Mouse (Mus musculus) left cerebral cortex, adult 8-10 months (tissue): ENCODE data around the gene Cpvl. TPM values are rescaled to one million over a fixed set of nuclear protein-coding genes. Genes with fewer than 3 reads are reported as not detected.
A peak's percentile ranks its signal among the peaks of the same experiment; 100 is the strongest.

Source experiments
- DNase-seq, 2 experiments: peaks; one replicate each; pipeline ENCODE4 v3.0.0; 2022; ENCODE audit warnings: low spot score in 2 of 2
- total RNA-seq, 4 experiments: library from RNA; stranded (reverse); gene quantifications; 2 replicates each; pipeline ENCODE4 v1.2.4; 2022

The Cpvl gene
- total RNA-seq, 4 experiments from 2014 or later, result not detected

DNA sequence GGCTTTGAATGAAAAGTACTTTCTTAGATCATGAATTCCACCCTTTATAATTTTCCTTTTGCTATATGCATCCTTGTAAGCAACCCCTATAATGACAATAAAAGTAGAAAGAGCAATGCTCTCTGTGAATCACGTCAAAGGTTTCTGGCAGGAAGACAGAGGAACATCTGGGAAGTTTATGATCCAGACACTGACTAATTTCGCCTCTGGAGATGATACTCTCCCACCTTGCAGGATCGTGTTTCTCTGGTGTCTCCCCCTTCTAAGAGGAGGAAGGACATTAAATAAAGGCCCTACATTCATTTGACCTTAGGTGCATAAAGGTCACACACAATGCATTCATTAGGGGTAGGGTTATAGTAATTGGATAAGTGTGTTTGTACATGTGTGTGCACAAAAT lies 87.4 kb downstream of the Cpvl start:
- no peak for DNase-seq

- DNase-seq, result peak in 1 of 2 experiments; percentile 62
Observed at GRCm38 (mm10) chr6:53884931-53885330, 93.5 kb downstream of the Cpvl start.

GRCm38 (mm10) chr6:53884496-53884895 lies 94.0 kb downstream of the Cpvl start:
- DNase-seq, result no peak

DNA sequence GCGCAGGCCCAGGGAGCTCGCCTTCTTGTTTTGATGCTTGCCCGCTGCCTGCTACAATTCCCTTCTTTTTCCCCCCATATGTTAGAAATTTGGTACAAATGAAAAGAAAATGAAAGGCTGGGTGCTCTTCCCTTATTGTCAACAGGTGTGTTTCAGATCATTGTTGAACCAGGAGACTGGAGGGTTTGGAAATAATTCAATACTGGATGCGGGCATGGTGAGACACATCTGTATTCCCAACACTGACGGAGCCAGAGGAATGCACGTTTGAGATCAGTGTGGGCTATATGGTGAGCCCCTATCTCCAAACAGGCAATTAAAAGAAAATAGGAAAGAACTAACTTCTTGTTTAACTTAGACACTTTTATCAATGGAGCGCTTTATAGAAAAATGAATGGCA lies 95.1 kb downstream of the Cpvl start:
- DNase-seq, result no peak

DNA sequence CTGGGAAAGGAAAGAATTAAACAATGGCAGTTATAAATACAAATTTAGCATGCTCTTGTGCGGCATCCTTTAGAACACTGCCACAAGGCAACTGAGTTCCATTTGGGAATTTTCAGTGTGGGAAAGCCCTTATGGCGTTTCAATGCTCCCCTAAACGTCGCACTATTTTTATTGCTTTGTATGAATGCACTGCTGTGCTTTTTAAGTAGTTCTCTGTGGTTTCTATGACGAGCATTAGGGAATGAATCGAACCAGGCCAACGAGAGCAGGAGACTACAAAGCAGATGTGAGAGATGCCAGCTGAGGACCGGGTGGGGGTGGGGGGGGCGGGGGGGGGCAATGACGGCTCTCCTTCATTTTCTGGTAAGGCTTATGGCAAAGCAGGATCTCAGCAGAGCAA lies 96.8 kb downstream of the Cpvl start:
- no peak for DNase-seq

DNA sequence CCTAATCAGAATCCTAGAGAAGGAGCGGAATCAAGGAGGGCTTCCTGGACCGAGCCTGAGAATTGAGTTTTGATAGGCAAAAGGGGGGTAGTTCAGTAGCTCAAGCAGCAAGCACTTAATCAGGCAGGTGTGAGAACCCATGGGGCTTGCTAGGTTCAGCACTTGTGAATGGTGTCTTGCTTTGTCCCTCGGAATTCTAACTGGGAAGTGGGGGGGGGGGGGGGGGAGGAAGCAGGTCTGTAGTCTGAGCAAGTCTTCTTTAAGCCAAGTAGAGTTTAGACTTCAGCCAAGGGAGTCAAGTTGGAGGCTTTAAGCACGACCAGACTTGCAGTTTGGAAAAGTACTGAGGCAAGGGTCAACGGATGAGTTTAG lies 97.2 kb downstream of the Cpvl start:
- DNase-seq, result no peak

GRCm38 (mm10) chr6:53880530-53881234 lies 97.8 kb downstream of the Cpvl start:
- peak in 1 of 2 experiments; percentile 12 for DNase-seq

- no peak for DNase-seq
Observed at GRCm38 (mm10) chr6:53879567-53879966, 98.9 kb downstream of the Cpvl start.

GRCm38 (mm10) chr6:53874881-53875429 lies 103.5 kb downstream of the Cpvl start:
- DNase-seq, result no peak

DNA sequence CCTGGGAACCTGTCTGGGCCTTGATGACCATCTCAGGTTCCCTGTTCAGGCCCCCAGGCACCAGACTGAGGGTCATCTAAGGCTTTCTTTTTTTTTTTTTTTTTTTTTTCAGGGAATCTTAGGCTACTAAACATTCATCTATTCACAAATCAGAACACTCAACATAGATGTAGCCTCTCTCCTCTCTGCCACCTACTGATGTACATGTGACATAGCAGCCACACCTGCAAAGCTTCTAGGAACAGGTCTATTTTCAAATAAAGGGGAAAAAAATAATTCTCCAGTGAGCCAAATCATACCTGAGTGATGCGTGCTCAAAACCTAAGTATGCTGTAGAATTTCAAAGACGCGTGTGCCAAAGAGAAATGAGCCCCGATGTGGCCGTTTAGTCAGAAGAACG lies 106.6 kb downstream of the Cpvl start:
- DNase-seq, result no peak

GRCm38 (mm10) chr6:53863011-53863410 lies 115.5 kb downstream of the Cpvl start:
- DNase-seq, result no peak

DNA sequence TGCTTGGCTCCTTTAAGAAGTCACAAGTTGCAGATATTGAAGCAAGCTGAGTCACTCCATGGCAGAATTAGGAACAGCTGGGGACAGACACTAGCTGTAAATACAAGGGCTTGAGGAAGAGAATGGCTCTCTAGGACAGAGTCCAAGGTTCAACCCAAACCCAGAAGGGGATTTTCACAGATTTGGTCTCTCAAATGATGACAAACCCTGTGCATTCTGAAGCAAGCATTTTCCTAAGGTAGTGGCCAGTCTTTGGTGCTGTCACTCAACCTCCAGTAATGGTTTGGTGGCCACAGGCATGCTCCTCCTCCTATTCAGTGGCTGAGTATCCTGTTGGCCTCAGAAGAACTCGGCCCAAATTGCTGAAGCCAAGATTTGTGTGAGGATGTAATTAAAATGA lies 119.4 kb downstream of the Cpvl start:
- no peak for DNase-seq

- DNase-seq, result no peak
Observed at GRCm38 (mm10) chr6:53857822-53858221, 120.6 kb downstream of the Cpvl start.

DNA sequence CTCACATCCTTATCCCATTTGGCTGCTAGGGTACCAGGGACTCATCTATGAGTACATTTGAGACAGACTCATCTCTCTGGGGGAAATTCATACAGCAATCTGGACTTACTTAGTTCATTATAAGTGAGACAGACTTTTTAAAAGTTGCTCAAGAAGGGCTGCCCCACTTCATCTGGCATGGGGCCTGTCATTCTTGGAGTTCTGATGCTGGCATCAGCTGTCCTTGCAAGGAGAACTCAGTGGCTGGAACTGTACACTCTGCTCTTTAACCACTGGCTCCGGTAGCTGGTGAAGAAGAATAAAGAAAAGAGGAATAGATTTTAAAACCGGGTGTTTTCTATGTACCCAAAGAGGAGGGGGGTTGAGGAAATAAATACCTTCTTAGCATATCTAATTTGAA lies 121.7 kb downstream of the Cpvl start:
- DNase-seq, result no peak

- DNase-seq, result no peak
Observed at GRCm38 (mm10) chr6:53854971-53855856, 123.3 kb downstream of the Cpvl start.

DNA sequence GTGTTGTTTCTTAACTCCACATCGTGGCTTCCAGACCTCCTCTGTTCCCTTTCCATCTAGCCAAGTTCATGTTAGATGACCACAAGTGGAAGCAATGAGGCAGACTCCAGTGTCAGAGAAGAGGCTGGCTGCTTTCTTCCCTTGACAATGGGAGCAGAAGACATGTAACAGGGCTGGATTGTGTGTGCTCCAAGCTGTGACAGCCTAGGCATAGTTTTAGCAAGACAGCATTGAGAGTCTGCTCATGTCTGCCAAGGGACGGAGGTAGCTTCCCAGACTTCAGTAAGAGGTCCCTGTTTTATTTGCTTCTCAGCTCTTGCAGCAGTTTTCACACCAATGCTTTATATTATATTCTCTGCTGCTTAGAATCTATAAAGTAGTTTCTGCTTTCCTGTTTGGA lies 124.2 kb downstream of the Cpvl start:
- DNase-seq, result no peak

DNA sequence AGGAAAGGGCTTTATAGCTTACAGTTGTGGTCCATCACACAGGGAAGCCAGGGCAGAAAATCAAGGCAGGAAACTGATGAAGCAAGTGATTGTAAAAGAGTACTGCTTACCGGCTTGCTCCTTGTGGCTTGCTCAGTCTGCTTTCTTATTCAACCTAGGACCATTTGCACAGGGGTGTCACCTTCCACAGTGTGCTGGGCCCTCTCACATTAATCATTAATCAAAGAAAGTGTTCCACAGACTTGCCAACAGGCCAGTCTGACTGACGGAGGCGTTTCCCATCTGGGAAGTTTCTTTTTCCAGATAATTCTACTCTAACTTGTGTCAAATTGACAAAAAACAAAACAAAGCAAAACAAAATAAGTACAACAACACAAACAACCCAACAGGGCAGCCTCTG lies 124.9 kb downstream of the Cpvl start:
- no peak for DNase-seq

- no peak for DNase-seq
Observed at GRCm38 (mm10) chr6:53844626-53845025, 133.8 kb downstream of the Cpvl start.

DNA sequence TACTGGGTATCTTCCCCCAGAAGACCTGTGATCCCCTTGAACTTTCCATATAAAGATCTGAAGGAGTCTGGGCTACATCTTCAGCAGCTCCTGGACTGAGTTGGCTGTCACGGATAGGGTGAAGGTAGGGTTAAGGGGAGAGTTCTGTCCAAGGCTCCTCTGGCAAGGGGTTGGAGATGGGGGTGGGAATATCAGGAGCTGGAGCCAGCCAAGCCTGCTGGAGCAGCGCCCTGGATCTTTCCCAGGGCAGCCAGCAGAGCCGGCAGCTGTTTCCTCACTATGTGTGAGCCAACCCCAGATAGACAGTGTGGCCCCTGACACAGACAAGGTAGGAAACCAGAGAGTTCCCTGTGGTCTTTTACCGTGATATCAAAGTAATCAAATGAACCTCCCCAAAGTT lies 153.3 kb downstream of the Cpvl start:
- DNase-seq, result no peak
